Mouse (Mus musculus) hindbrain, embryonic 16.5 days (tissue): Measurements from ENCODE around the gene 2700081O15Rik. TPM values are rescaled to one million over a fixed set of nuclear protein-coding genes. Genes with fewer than 3 reads are reported as not detected.

Experiments used
- ATAC-seq: fragments of 200-750 bp; cut with Nextera tagmentation; 2 replicates; pipeline ENCODE4 v1.8.0; 2017; ENCODE audit warnings: moderate TSS enrichment, moderate library complexity
- H3K27ac ChIP-seq: fragments of 300-500 bp; sonication (generic); 2 replicates; pipeline ENCODE4 v1.5.1; 2014; ENCODE audit warnings: low read depth, mild to moderate bottlenecking, control low read depth, low read length, moderate library complexity
- H3K27me3 ChIP-seq: fragments of 300-500 bp; sonication (generic); replicated peaks from 2 replicates; pipeline ENCODE4 v1.6.1; 2014; ENCODE audit warnings: low read length; ENCODE audit not compliant: control insufficient read depth, insufficient read depth
- H3K36me3 ChIP-seq: fragments of 300-500 bp; sonication (generic); 2 replicates; pipeline ENCODE4 v1.6.1; 2014; ENCODE audit warnings: mild to moderate bottlenecking, low read length, moderate library complexity, mixed read lengths; ENCODE audit not compliant: control insufficient read depth, insufficient read depth
- H3K4me1 ChIP-seq: fragments of 300-500 bp; sonication (generic); 2 replicates; pipeline ENCODE4 v1.6.1; 2014; ENCODE audit warnings: low read depth, low read length; ENCODE audit not compliant: control insufficient read depth, insufficient read depth
- H3K4me2 ChIP-seq: fragments of 300-500 bp; sonication (generic); 2 replicates; pipeline ENCODE4 v1.6.1; 2014; ENCODE audit warnings: mild to moderate bottlenecking, low read length, control low read depth, moderate library complexity
- H3K4me3 ChIP-seq: fragments of 300-500 bp; sonication (generic); 2 replicates; pipeline ENCODE4 v1.5.1; 2014; ENCODE audit warnings: mild to moderate bottlenecking, low read length, control low read depth, moderate library complexity
- H3K9ac ChIP-seq: fragments of 300-500 bp; sonication (generic); 2 replicates; pipeline ENCODE4 v1.6.1; 2014; ENCODE audit warnings: low read depth, mild to moderate bottlenecking, control low read depth, low read length, moderate library complexity
- H3K9me3 ChIP-seq: fragments of 300-500 bp; sonication (generic); 2 replicates; pipeline ENCODE4 v1.6.1; 2014; ENCODE audit warnings: mild to moderate bottlenecking, low read length, moderate library complexity; ENCODE audit not compliant: control insufficient read depth
- WGBS: fragments of 180-500 bp; shearing (Covaris S2); extraction: QIAGEN DNeasy Blood & Tissue Kit; methylation state at CpG from one replicate; pipeline ENCODE4 v1.1.7; 2014; 5-methylcytosine and 5-hydroxymethylcytosine counted together
- microRNA-seq: library from miRNA; unstranded; fragments of <30 nt; microRNA quantifications from one replicate; pipeline ENCODE4, GENCODE M21; 2017
- polyA plus RNA-seq: library from polyadenylated mRNA; unstranded; fragments of >200 nt; fragmentation: Nextera tagmentation; extraction: Ambion mirVana; gene quantifications from 2 replicates; pipeline ENCODE4 v1.2.1, GENCODE M21; 2015

2700081O15Rik gene
- polyA plus RNA-seq, 1 experiment from 2014 or later = 11.2 TPM

DNA sequence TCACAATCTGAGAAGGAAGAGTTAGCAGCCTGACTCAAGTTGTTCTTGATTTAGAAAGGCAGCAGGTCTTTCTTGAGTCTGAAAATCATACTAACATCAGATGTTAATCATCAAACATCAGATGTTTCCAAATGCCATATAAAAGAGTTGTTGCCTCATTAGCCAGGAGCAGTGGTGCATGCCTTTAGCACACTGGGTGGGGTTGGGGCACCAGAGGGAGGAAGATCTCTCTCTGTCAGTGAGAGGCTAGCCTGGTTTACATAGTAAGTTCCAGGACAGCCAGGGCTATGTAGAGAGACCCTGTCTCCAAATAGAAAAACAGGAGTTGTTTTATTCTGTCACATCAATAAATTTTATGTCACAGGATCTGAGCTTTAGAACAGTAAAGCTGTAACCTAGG, 41.5 kb downstream of the 2700081O15Rik start:
- H3K36me3 ChIP-seq = 0 out of 2 replicates have a peak, but pooled peaks cover 2% of the 10 kb centered on the region
- no peak for ATAC-seq
- no peak overlapping the region for H3K27ac ChIP-seq

GRCm38 (mm10) chr19:7459370-7459769, 41.9 kb downstream of the 2700081O15Rik start:
- no peaks in the 10 kb centered on the region for H3K27me3 ChIP-seq
- peaks cover 3% of the 10 kb centered on the region; the same call in 1 of the 2 replicates for H3K4me1 ChIP-seq
- H3K27ac ChIP-seq = no peak overlapping the region
- H3K9me3 ChIP-seq = no peaks in the 10 kb centered on the region
- ATAC-seq = no peak
- H3K36me3 ChIP-seq = 0 out of 2 replicates have a peak, but pooled peaks cover 2% of the 10 kb centered on the region
- no peak overlapping the region for H3K4me2 ChIP-seq
- WGBS = 86% methylated on average over 2 of the region's 2 CpGs
- no peak overlapping the region for H3K9ac ChIP-seq
- H3K4me3 ChIP-seq = no peak overlapping the region

More for the DNA sequence above, 41.5 kb downstream of the 2700081O15Rik start:
- peaks cover 3% of the 10 kb centered on the region; the same call in 1 of the 2 replicates for H3K4me1 ChIP-seq
- H3K4me3 ChIP-seq = no peak overlapping the region
- no peaks in the 10 kb centered on the region for H3K27me3 ChIP-seq
- H3K9me3 ChIP-seq = no peaks in the 10 kb centered on the region
- H3K9ac ChIP-seq = no peak overlapping the region
- no peak overlapping the region for H3K4me2 ChIP-seq

DNA sequence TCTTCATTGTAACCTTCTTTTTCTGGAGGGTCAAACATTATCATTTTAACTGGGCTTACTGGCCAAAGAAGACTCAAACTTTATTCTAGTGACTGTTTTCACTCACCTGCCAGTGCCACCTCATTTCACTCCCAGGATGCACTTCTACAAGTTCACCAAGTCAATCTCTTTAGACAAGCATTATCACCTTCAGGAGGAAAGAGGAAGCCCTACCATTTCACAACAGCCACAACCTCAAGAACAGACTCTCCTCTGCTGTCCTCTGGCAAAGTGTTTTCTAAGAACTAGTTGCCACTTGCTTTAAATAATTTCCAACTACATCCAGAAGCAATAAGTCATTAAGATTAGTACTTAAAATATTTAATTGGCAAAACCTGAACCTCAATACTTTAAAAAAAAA, 50.5 kb downstream of the 2700081O15Rik start:
- H3K4me2 ChIP-seq = no peak overlapping the region
- no peak for ATAC-seq
- H3K4me1 ChIP-seq = no peaks in the 10 kb centered on the region
- H3K9ac ChIP-seq = no peak overlapping the region
- no peak overlapping the region for H3K27ac ChIP-seq
- no peak overlapping the region for H3K4me3 ChIP-seq
- no peaks in the 10 kb centered on the region for H3K9me3 ChIP-seq
- no peaks in the 10 kb centered on the region for H3K27me3 ChIP-seq
- peaks cover 3% of the 10 kb centered on the region; the same call in 1 of the 2 replicates for H3K36me3 ChIP-seq

DNA sequence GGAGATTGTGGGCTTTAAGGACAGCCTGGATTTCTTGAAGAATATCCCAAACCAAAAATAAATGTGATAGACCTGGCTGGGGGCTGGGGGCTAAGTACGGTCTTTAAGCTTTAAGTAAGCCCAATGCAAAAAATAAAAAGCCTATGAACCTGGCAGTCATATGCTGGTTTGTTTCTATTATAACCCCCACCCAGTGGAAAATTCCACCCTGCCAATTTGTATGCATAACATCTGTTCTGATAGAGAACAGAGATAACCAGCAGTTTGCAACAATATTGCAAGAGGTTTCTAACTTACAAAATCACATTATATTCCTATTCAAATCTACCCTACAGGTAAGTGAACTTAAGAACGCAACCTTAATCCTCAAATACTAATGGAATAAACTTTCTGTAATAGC, 53.2 kb downstream of the 2700081O15Rik start:
- no peak overlapping the region for H3K4me2 ChIP-seq
- H3K4me1 ChIP-seq = no peaks in the 10 kb centered on the region
- no peak overlapping the region for H3K9ac ChIP-seq
- no peaks in the 10 kb centered on the region for H3K9me3 ChIP-seq
- peaks cover 5% of the 10 kb centered on the region; the same call in 1 of the 2 replicates for H3K36me3 ChIP-seq
- H3K27ac ChIP-seq = no peak overlapping the region
- WGBS = 97% methylated on average over 2 of the region's 2 CpGs
- no peak overlapping the region for H3K4me3 ChIP-seq
- H3K27me3 ChIP-seq = no peaks in the 10 kb centered on the region
- no peak for ATAC-seq

Small RNA genes lying within 50 kb of the gene (microRNA-seq; reads per million reads assigned to microRNA genes)
- 1.7 reads per million for gene Mir6991

Other genes with a start within 250 kb of the 2700081O15Rik start
- gene Otub1, start 211.3 kb upstream of the 2700081O15Rik start, polyA plus RNA-seq = 246 and 249 TPM in 2 replicates
- gene Cox8a, start 200.0 kb upstream of the 2700081O15Rik start, polyA plus RNA-seq = 1,071 and 1,270 TPM in 2 replicates
- 60.6 and 66.9 TPM in 2 replicates for gene Naa40, start 176.4 kb upstream of the 2700081O15Rik start, polyA plus RNA-seq
- 10.5 and 18.5 TPM in 2 replicates for gene Rcor2, start 150.3 kb upstream of the 2700081O15Rik start, polyA plus RNA-seq
- 40.5 and 43.2 TPM in 2 replicates for gene Mark2, start 75.8 kb upstream of the 2700081O15Rik start, polyA plus RNA-seq
- gene Spindoc, start 34.6 kb upstream of the 2700081O15Rik start, polyA plus RNA-seq = 23.4 and 34.0 TPM in 2 replicates
- gene Rtn3, start 65.7 kb downstream of the 2700081O15Rik start, polyA plus RNA-seq = 693 and 702 TPM in 2 replicates
- gene Atl3, start 76.4 kb downstream of the 2700081O15Rik start, polyA plus RNA-seq = 5.7 and 5.8 TPM in 2 replicates
- 6.0 and 8.6 TPM in 2 replicates for gene Pla2g16, start 139.8 kb downstream of the 2700081O15Rik start, polyA plus RNA-seq
- 0.28 and 0.46 TPM in 2 replicates for gene Lgals12, start 189.6 kb downstream of the 2700081O15Rik start, polyA plus RNA-seq
- gene Hrasls5, start 194.9 kb downstream of the 2700081O15Rik start, polyA plus RNA-seq = 0.15 TPM in 1 of 2 replicates, not detected in the other